Mouse (Mus musculus): ENCODE data around the gene Il23a.
"Not testable (repeated sequence)": the region's sequence is repeated elsewhere in the genome, so short reads cannot be mapped to it uniquely, and the experiment has no call there.

Il23a gene

GRCm38 (mm10) chr10:128298702-128299171 lies at the start of gene Il23a:
Gene Il23a, minus strand, starts transcription at chr10:128298752.
- DNase-seq, result no peak

DNA sequence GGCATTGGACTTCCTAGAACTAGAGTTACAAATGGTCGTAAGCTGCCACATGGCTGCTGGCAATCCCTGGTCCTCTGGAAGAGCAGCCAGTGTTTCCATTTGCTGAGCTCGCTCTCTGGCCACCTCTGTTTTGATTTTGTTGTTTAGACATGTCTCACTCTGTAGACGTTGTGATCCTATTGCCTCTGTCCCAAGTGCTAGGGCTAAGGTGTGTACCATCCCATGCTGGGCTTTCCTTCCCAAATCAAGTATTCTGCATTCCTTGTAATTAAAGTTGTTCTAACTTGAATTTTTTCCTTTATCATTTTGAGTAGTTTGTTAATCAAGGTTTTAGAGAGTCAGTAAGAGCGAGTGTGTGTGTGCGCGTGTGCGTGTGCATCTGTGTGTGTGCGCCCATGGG lies 49.0 kb upstream of the Il23a start:
- DNase-seq, result no peak

- DNase-seq, result peak; percentile 74 to 82
Measured at GRCm38 (mm10) chr10:128344568-128345275, 46.2 kb upstream of the Il23a start.

DNA sequence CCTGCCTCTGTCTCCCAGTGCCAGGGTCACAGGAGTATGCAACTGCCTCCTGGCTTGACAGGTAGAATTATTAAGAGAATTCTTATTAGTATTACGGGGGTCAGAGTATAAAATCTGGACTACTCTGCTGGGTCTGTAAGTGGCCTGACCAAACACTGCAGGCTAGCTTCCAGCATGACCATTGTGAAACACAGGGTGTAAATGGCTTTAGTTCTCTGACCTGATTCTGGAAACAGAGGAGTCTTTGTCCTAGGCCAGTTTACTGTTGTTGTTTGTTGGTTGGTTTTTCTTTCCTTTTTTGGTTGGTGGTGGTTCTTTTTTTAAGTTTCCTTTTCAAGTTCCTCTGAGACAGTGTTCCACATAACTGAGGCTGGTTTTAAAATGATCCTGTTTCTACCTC lies 44.9 kb upstream of the Il23a start:
- DNase-seq, result no peak

DNA sequence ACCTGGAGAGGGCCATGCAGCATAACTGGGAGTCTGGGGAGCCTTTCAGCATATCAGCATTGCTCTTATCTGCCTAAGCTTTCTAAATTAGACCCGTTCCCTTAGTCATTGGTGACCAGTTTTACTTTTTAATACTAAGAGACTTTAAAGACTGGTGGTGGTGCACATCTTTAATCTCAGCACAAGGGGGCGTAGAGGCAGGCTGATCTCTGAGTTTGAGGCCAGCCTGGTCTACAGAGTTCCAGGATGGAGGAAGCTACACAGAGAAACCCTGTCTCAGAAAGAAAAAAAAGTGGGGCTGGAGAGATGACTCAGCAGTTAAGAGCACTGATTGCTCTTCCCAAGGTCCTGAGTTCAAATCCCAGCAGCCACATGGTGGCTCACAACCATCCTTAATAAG lies 41.7 kb upstream of the Il23a start:
- no peak for DNase-seq

DNA sequence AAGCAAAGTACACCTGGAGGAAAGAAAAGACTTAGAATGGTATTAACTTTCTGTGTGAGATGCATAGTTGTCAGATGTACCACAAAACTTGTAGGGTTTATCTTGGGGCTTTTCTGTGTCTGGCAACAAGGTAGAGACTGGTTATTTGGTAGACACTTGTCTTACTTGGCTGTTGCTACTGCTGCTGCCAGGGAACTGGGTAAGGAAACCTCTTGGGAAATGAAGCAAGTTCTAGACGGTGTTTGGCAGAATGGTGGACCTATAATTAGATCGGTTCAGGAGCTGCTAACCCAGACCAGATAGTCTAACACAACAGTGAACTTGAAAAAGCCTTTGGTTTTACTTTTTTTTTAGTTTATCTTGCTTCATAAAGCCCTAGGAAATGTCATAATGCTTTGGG lies 40.4 kb upstream of the Il23a start:
- DNase-seq, result no peak

- DNase-seq, result no peak
Measured at GRCm38 (mm10) chr10:128338415-128338814, 39.9 kb upstream of the Il23a start.

DNA sequence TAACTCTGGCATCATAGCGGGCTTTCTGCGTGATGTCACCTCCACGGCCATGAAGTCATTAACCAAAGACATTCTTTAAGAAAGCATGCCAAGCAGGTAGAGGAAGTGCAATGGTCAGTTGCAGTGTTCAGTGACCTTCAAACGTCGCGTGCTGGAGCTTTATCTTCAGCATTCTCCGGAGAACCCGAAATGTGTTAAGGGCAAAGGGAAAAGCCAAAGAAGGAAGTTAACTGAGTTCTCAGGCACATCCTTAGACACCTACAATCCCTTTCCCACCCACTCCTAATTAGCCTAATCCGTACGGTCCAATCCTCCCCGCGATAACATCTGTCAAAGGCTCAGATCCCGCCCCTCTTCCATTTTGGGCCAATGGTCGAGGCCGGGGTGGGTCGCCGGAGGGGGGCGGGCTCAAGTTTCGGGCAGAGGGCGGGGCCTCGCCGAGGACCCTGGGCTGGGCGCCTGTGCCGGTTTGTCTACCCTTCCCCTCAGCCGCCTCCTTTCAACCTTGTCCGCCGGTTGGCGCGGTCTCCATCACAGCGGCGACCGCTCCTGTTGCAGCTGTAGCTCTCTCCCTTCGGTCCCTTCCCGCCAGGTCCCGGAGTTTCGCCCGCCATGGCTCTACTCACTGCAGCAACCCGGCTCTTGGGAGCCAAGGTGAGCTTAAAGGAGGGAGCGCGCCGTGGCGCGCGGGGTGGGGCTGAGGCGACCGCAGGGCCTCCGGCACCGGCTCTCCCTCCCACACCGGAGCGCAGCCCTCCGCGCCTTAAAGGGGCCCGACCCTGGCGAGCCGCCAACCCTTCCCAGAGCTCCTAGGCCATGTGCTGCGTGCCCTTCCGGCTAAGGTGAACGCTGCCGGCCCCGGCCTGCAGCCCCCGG lies 39.0 kb upstream of the Il23a start, which contains the start of gene Cs:
Gene Cs (plus strand): TSS at position 429 of the 876 bp plus-strand sequence.
- DNase-seq, result peak; percentile 97

- DNase-seq, result no peak
Measured at GRCm38 (mm10) chr10:128336597-128336996, 38.0 kb upstream of the Il23a start.

- DNase-seq, result no peak
Measured at GRCm38 (mm10) chr10:128336195-128336594, 37.6 kb upstream of the Il23a start.

- peak; percentile 78 to 82 for DNase-seq
Measured at GRCm38 (mm10) chr10:128335582-128335981, 37.0 kb upstream of the Il23a start.

GRCm38 (mm10) chr10:128332358-128333249 lies 34.1 kb upstream of the Il23a start:
- not testable (repeated sequence) for DNase-seq

GRCm38 (mm10) chr10:128327610-128328009 lies 29.1 kb upstream of the Il23a start:
- no peak for DNase-seq

- no peak for DNase-seq
Measured at GRCm38 (mm10) chr10:128326825-128327224, 28.3 kb upstream of the Il23a start.

DNA sequence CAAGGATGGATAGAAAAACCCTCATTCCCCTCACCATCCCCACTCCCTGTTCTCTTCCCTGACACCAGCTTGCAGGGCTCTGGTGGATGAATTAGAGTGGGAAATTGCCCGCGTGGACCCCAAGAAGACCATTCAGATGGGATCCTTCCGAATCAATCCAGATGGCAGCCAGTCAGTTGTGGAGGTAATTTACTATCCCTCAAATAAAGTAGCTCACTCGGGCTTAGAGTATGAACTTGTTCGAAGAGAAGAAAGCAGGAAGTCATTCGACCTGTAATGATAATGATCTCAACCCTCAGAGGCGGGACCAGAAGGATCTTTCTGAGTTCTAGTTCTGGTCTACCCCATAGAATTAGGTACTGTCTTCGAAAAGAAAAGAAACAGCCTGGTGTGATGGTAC lies 25.0 kb upstream of the Il23a start:
- DNase-seq, result peak in 1 of 2 experiments; percentile 6

GRCm38 (mm10) chr10:128322141-128323108 lies 23.9 kb upstream of the Il23a start, which contains the start of gene Cnpy2:
Gene Cnpy2, plus strand, starts transcription at chr10:128322459.
- peak; percentile 78 to 84 for DNase-seq

GRCm38 (mm10) chr10:128321641-128322040 lies 23.1 kb upstream of the Il23a start:
- no peak for DNase-seq

DNA sequence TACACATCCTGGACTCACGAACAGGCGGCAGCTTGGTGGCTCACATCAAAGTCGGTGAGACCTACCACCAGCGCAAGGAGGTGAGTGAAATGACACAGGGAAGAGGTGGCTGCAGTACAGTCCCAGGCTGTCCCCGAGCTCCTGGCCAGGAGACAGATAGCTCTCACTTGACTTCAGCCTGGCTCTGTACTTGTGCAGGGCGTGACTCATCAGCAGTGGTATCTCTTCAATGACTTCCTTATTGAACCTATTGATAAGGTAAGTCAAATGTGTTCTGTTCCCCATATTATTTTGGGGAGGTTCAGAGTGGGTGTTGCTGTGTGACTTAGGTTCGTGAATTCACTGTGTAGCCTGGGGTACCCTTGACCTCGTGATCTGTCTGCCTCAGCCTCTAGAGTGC lies 17.0 kb upstream of the Il23a start:
- DNase-seq, result no peak

DNA sequence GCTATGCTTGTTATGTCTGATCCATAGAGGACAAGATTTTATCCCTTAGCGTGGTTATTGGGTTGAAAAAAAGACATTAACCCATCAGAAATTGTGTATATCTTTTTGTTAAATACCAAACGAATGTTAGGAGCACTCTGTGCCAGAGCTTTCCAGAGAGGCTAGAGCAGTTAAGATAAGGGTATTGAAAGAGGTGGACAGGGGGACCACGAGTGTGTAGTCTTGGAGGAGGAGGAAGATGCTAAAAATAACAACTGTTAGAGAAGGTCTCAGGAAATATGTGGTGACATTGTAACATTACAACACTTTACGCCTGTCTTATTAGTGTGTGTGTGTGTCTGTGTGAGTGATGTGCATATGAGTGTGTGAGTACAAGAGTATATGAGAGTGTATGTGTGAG lies 12.3 kb upstream of the Il23a start:
- DNase-seq, result no peak

DNA sequence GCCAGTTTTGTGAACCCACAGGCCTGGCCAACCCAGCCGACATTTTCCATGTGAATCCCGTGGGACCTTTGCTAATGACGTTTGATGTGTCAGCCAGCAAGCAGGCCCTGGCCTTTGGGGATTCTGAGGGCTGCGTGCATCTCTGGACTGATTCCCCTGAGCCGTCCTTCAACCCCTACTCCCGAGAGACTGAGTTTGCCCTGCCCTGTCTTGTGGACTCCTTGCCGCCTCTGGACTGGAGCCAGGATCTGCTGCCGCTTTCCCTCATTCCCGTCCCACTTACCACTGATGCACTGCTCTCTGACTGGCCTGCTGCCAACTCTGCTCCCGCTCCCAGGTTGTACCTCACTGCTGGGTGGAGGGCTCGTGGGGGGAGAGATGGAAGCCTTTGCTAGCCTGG lies 11.6 kb upstream of the Il23a start:
- no peak for DNase-seq

DNA sequence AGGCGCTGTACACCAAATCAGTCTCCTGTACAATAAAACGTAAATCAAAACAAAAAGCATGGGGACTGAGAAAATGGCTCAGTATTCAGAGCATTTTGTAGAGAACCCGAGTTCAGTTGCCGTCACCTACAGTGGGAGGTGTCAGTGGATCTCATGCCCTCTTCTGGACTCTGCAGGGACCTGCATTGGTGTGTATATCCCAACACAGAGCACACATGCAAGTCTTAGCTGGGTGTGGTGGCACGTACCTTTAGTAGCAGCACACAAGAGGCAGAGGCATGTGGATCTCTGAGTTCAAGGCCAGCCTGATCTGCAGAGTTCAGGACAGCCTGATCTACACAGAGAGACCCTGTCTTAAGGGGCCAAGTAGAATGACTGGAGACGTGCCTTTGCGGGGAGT lies 11.1 kb upstream of the Il23a start:
- DNase-seq, result no peak

Data from thymus, postnatal 36 days (tissue).